Mouse (Mus musculus): ENCODE measurements around the gene Dcaf11. TPM values are rescaled to one million over a fixed set of nuclear protein-coding genes. Genes with fewer than 3 reads are reported as not detected.

Gene Dcaf11
- total and polyA plus RNA-seq, 3 experiments: 24.3 to 37.9 TPM; not detected in 1

DNA sequence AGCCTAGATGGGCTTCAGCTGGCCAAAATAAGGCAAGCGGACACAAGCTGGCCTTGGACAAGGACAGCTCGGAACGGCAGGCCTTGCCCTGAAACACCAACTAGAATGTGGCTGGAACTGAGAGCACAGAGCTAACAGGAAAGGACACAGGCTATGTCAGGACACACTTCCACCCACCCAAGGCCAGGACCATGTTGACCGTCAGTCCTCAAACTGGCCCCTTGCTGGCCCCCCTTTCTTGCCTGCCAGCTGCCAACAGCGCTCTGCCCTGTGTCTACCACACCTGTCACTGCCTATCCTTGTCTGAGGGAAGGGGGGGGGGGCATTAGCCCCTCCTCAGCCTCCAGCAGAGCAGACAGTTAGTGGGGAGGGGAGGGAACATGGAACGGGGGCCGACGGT is 15.5 kb downstream of the Dcaf11 start, which contains the start of gene Fitm1:
Gene Fitm1 (plus strand): TSS at position 316 of the 400 bp plus-strand sequence.
- Histone ChIP-seq H3K4me1 (ENCODE audit: control insufficient read depth in 1 of 2, insufficient read depth in 2 of 2, low read length in 2 of 2) (peaks cover 7 to 18% of the 10 kb centered on the region in 2 experiments), H3K9me3 (replicated peaks; ENCODE audit: insufficient read depth, low read length) (no peaks in the 10 kb centered on the region), H3K9ac (ENCODE audit: control insufficient read depth, low read depth, low read length, poor library complexity, severe bottlenecking) (no peak within 1 kb of the TSS), H3K27ac (ENCODE audit: control insufficient read depth, low read depth, low read length) (no peak within 1 kb of the TSS), H3K27me3 (ENCODE audit: control insufficient read depth in 1 of 2, insufficient read depth in 2 of 2, low read length in 2 of 2) (no peaks in the 10 kb centered on the region), H3K36me3 (ENCODE audit: control insufficient read depth in 1 of 2, insufficient read depth in 2 of 2, low read length in 2 of 2) (peaks cover 0 to 7% of the 10 kb centered on the region in 2 experiments; a peak in 2 of 4 replicates), H3K4me3 (ENCODE audit: control insufficient read depth in 1 of 2, insufficient read depth in 1 of 2, low read depth in 2 of 2, low read length in 2 of 2) (no peak within 1 kb of the TSS), H3K79me2 (ENCODE audit: control insufficient read depth, insufficient read depth, low read length, poor library complexity) (peaks cover 4% of the 10 kb centered on the region)
- DNase-seq (ENCODE audit: low read depth, low spot score): no peak
- no peak for TF ChIP-seq RCOR1 (IDR thresholded peaks at IDR 0.05; ENCODE audit: low read depth, low read length)
- TF ChIP-seq SMC3 (IDR thresholded peaks at IDR 0.05; ENCODE audit: low read depth, low read length): no peak
- TF ChIP-seq EP300 (IDR thresholded peaks at IDR 0.05; ENCODE audit: low read depth in 1 of 2, low read length in 2 of 2): no peak
- no peak for TF ChIP-seq JUND (IDR thresholded peaks at IDR 0.05; ENCODE audit: low read depth, low read length)
- TF ChIP-seq MAFK (IDR thresholded peaks at IDR 0.05; ENCODE audit: borderline replicate concordance, low read depth, low read length): no peak
- TF ChIP-seq GATA1 (IDR thresholded peaks at IDR 0.05; ENCODE audit: low read depth, low read length): no peak
- no peak for TF ChIP-seq TBP (IDR thresholded peaks at IDR 0.05; ENCODE audit: low read depth, low read length)
- TF ChIP-seq CHD2 (IDR thresholded peaks at IDR 0.05; ENCODE audit: low read length): no peak
- TF ChIP-seq MAZ (IDR thresholded peaks at IDR 0.05; ENCODE audit: low read depth, low read length): no peak
- no peak for TF ChIP-seq MEF2A (IDR thresholded peaks at IDR 0.05; ENCODE audit: extremely low read depth, insufficient replicate concordance, low read depth, low read length, poor library complexity, severe bottlenecking)
- TF ChIP-seq CHD1 (IDR thresholded peaks at IDR 0.05; ENCODE audit: low read depth, low read length): no peak
- TF ChIP-seq CTCF (IDR thresholded peaks at IDR 0.05 in 2 of 3, conservative IDR thresholded peaks at IDR 0.05 in 1 of 3; ENCODE audit: control insufficient read depth in 1 of 3, insufficient read depth in 1 of 3, low read depth in 2 of 3, low read length in 3 of 3, poor library complexity in 1 of 3, severe bottlenecking in 1 of 3): no peak
- TF ChIP-seq ZNF384 (IDR thresholded peaks at IDR 0.05; ENCODE audit: low read depth, low read length): no peak
- TF ChIP-seq POLR2AphosphoS5 (IDR thresholded peaks at IDR 0.05; ENCODE audit: borderline replicate concordance, low read depth, low read length): no peak
- TF ChIP-seq SIN3A (IDR thresholded peaks at IDR 0.05; ENCODE audit: low read length): no peak
- TF ChIP-seq E2F4 (IDR thresholded peaks at IDR 0.05; ENCODE audit: borderline replicate concordance, low read depth, low read length): no peak

DNA sequence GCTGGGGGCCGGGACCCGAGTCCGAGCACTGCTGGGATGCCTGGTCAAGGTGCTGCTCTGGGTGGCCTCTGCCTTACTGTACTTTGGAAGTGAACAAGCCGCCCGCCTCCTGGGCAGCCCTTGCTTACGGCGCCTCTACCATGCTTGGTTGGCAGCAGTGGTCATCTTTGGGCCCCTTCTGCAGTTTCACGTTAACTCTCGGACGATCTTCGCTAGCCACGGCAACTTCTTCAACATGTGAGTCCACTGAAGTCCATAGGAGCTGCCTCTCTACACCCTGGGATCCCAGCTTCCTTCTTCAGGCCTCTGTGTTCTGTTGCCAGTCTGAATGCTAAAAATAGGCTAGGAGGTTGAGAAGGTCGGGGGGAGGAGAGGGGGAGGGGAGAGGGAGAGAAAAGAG is 15.9 kb downstream of the Dcaf11 start:
- no peaks in the 10 kb centered on the region for H3K27me3 ChIP-seq (ENCODE audit: control insufficient read depth in 1 of 2, insufficient read depth in 2 of 2, low read length in 2 of 2)
- no peaks in the 10 kb centered on the region for H3K9me3 ChIP-seq (replicated peaks; ENCODE audit: insufficient read depth, low read length)
- peaks cover 4% of the 10 kb centered on the region for H3K79me2 ChIP-seq (ENCODE audit: control insufficient read depth, insufficient read depth, low read length, poor library complexity)
- TF ChIP-seq ELF1 (IDR thresholded peaks at IDR 0.05; ENCODE audit: low read depth, low read length) (no peak), ZNF384 (IDR thresholded peaks at IDR 0.05; ENCODE audit: low read depth, low read length) (no peak), TBP (IDR thresholded peaks at IDR 0.05; ENCODE audit: low read depth, low read length) (no peak), CHD1 (IDR thresholded peaks at IDR 0.05; ENCODE audit: low read depth, low read length) (no peak), MEF2A (IDR thresholded peaks at IDR 0.05; ENCODE audit: extremely low read depth, insufficient replicate concordance, low read depth, low read length, poor library complexity, severe bottlenecking) (no peak), RAD21 (IDR thresholded peaks at IDR 0.05; ENCODE audit: low read depth, low read length) (no peak), ZC3H11A (IDR thresholded peaks at IDR 0.05; ENCODE audit: low read depth, low read length) (no peak), GABPA (IDR thresholded peaks at IDR 0.05; ENCODE audit: low read depth, low read length) (no peak), MAFK (IDR thresholded peaks at IDR 0.05; ENCODE audit: borderline replicate concordance, low read depth, low read length) (no peak), MYB (IDR thresholded peaks at IDR 0.05; ENCODE audit: low read depth, low read length) (no peak)
- no peak overlapping the region for H3K9ac ChIP-seq (ENCODE audit: control insufficient read depth, low read depth, low read length, poor library complexity, severe bottlenecking)
- peaks cover 4 to 16% of the 10 kb centered on the region in 2 experiments for H3K4me1 ChIP-seq (ENCODE audit: control insufficient read depth in 1 of 2, insufficient read depth in 2 of 2, low read length in 2 of 2)
- no peak for DNase-seq (ENCODE audit: low read depth, low spot score)
- no peak overlapping the region for H3K4me3 ChIP-seq (ENCODE audit: control insufficient read depth in 1 of 2, insufficient read depth in 1 of 2, low read depth in 2 of 2, low read length in 2 of 2)
- H3K27ac ChIP-seq (ENCODE audit: control insufficient read depth, low read depth, low read length): no peak overlapping the region
- peaks cover 0 to 7% of the 10 kb centered on the region in 2 experiments; a peak in 2 of 4 replicates for H3K36me3 ChIP-seq (ENCODE audit: control insufficient read depth in 1 of 2, insufficient read depth in 2 of 2, low read length in 2 of 2)

Data from MEL (cell line).